Mouse (Mus musculus): Measurements from ENCODE around the gene Lama4. TPM values are rescaled to one million over a fixed set of nuclear protein-coding genes. Genes with fewer than 3 reads are reported as not detected.

Lama4 gene
- total and polyA plus RNA-seq, 3 experiments = 40.7 to 55.4 (median 51.8) TPM

GRCm38 (mm10) chr10:39137766-39138165 lies 172.5 kb downstream of the Lama4 start:
- 78% methylated on average over 3 of the region's 3 CpGs for WGBS
- Histone ChIP-seq H3K79me2 (replicated peaks; ENCODE audit: control insufficient read depth, insufficient read depth, low read length) (no peaks in the 10 kb centered on the region), H3K9ac (ENCODE audit: low read depth, low read length) (no peak overlapping the region), H3K36me3 (ENCODE audit: control insufficient read depth, insufficient read depth, low read length) (no peaks in the 10 kb centered on the region), H3K4me3 (no peak overlapping the region), H3K4me1 (ENCODE audit: control insufficient read depth, insufficient read depth, low read length) (no peaks in the 10 kb centered on the region; the same call in 1 of the 2 replicates), H3K27me3 (ENCODE audit: control insufficient read depth, insufficient read depth, low read length) (no peaks in the 10 kb centered on the region), H3K27ac (no peak overlapping the region)
- DNase-seq = no peak
- intact Hi-C loops (cut with DNase I) = no loop called here
- no peak for TF ChIP-seq POLR2A (IDR thresholded peaks at IDR 0.05; ENCODE audit: insufficient read depth, low read depth, low read length)
- TF ChIP-seq EP300 (IDR thresholded peaks at IDR 0.05; ENCODE audit: insufficient read depth, low read depth, low read length) = no peak
- no peak for TF ChIP-seq CTCF (IDR thresholded peaks at IDR 0.05)

GRCm38 (mm10) chr10:39138761-39139160 lies 173.4 kb downstream of the Lama4 start:
- no peaks in the 10 kb centered on the region for H3K36me3 ChIP-seq (ENCODE audit: control insufficient read depth, insufficient read depth, low read length)
- H3K27me3 ChIP-seq (ENCODE audit: control insufficient read depth, insufficient read depth, low read length) = no peaks in the 10 kb centered on the region
- intact Hi-C loops (cut with DNase I) = no loop called here
- WGBS = 84% methylated on average over 6 of the region's 6 CpGs
- H3K79me2 ChIP-seq (replicated peaks; ENCODE audit: control insufficient read depth, insufficient read depth, low read length) = no peaks in the 10 kb centered on the region
- H3K9ac ChIP-seq (ENCODE audit: low read depth, low read length) = no peak overlapping the region
- H3K4me3 ChIP-seq = no peak overlapping the region
- TF ChIP-seq EP300 (IDR thresholded peaks at IDR 0.05; ENCODE audit: insufficient read depth, low read depth, low read length) (no peak), CTCF (IDR thresholded peaks at IDR 0.05) (no peak), POLR2A (IDR thresholded peaks at IDR 0.05; ENCODE audit: insufficient read depth, low read depth, low read length) (no peak)
- H3K4me1 ChIP-seq (ENCODE audit: control insufficient read depth, insufficient read depth, low read length) = no peaks in the 10 kb centered on the region
- no peak overlapping the region for H3K27ac ChIP-seq
- no peak for DNase-seq

GRCm38 (mm10) chr10:39140843-39141242 lies 175.5 kb downstream of the Lama4 start:
- 94% methylated on average over 14 of the region's 14 CpGs for WGBS
- no peak overlapping the region for H3K9ac ChIP-seq (ENCODE audit: low read depth, low read length)
- H3K79me2 ChIP-seq (replicated peaks; ENCODE audit: control insufficient read depth, insufficient read depth, low read length) = no peaks in the 10 kb centered on the region
- H3K4me1 ChIP-seq (ENCODE audit: control insufficient read depth, insufficient read depth, low read length) = no peaks in the 10 kb centered on the region
- H3K27ac ChIP-seq = no peak overlapping the region
- H3K4me3 ChIP-seq = no peak overlapping the region
- TF ChIP-seq CTCF (IDR thresholded peaks at IDR 0.05) (no peak), POLR2A (IDR thresholded peaks at IDR 0.05; ENCODE audit: insufficient read depth, low read depth, low read length) (no peak), EP300 (IDR thresholded peaks at IDR 0.05; ENCODE audit: insufficient read depth, low read depth, low read length) (no peak)
- intact Hi-C loops (cut with DNase I) = no loop called here
- no peaks in the 10 kb centered on the region for H3K27me3 ChIP-seq (ENCODE audit: control insufficient read depth, insufficient read depth, low read length)
- H3K36me3 ChIP-seq (ENCODE audit: control insufficient read depth, insufficient read depth, low read length) = no peaks in the 10 kb centered on the region
- no peak for DNase-seq

GRCm38 (mm10) chr10:39141401-39141800 lies 176.1 kb downstream of the Lama4 start:
- Histone ChIP-seq H3K27me3 (ENCODE audit: control insufficient read depth, insufficient read depth, low read length) (no peaks in the 10 kb centered on the region), H3K4me1 (ENCODE audit: control insufficient read depth, insufficient read depth, low read length) (no peaks in the 10 kb centered on the region), H3K79me2 (replicated peaks; ENCODE audit: control insufficient read depth, insufficient read depth, low read length) (no peaks in the 10 kb centered on the region), H3K4me3 (no peak overlapping the region), H3K27ac (no peak overlapping the region), H3K36me3 (ENCODE audit: control insufficient read depth, insufficient read depth, low read length) (no peaks in the 10 kb centered on the region), H3K9ac (ENCODE audit: low read depth, low read length) (no peak overlapping the region)
- WGBS = 96% methylated on average over 2 of the region's 2 CpGs
- DNase-seq = no peak
- intact Hi-C loops (cut with DNase I) = no loop called here
- TF ChIP-seq POLR2A (IDR thresholded peaks at IDR 0.05; ENCODE audit: insufficient read depth, low read depth, low read length) (no peak), CTCF (IDR thresholded peaks at IDR 0.05) (no peak), EP300 (IDR thresholded peaks at IDR 0.05; ENCODE audit: insufficient read depth, low read depth, low read length) (no peak)

- no peak overlapping the region for H3K27ac ChIP-seq
- H3K79me2 ChIP-seq (replicated peaks; ENCODE audit: control insufficient read depth, insufficient read depth, low read length) = no peaks in the 10 kb centered on the region
- TF ChIP-seq EP300 (IDR thresholded peaks at IDR 0.05; ENCODE audit: insufficient read depth, low read depth, low read length) = no peak
- TF ChIP-seq POLR2A (IDR thresholded peaks at IDR 0.05; ENCODE audit: insufficient read depth, low read depth, low read length) = no peak
- no peak for TF ChIP-seq CTCF (IDR thresholded peaks at IDR 0.05)
- H3K9ac ChIP-seq (ENCODE audit: low read depth, low read length) = no peak overlapping the region
- intact Hi-C loops (cut with DNase I) = no loop called here
- H3K36me3 ChIP-seq (ENCODE audit: control insufficient read depth, insufficient read depth, low read length) = no peaks in the 10 kb centered on the region
- no peak overlapping the region for H3K4me3 ChIP-seq
- no peak for DNase-seq
- H3K27me3 ChIP-seq (ENCODE audit: control insufficient read depth, insufficient read depth, low read length) = no peaks in the 10 kb centered on the region
- WGBS = 90% methylated on average over 12 of the region's 12 CpGs
- H3K4me1 ChIP-seq (ENCODE audit: control insufficient read depth, insufficient read depth, low read length) = no peaks in the 10 kb centered on the region
These were observed 176.9 kb downstream of the Lama4 start for GRCm38 (mm10) chr10:39142216-39142615.

- Histone ChIP-seq H3K27me3 (ENCODE audit: control insufficient read depth, insufficient read depth, low read length) (no peaks in the 10 kb centered on the region), H3K4me3 (no peak overlapping the region), H3K79me2 (replicated peaks; ENCODE audit: control insufficient read depth, insufficient read depth, low read length) (no peaks in the 10 kb centered on the region), H3K4me1 (ENCODE audit: control insufficient read depth, insufficient read depth, low read length) (no peaks in the 10 kb centered on the region), H3K27ac (no peak overlapping the region), H3K36me3 (ENCODE audit: control insufficient read depth, insufficient read depth, low read length) (no peaks in the 10 kb centered on the region), H3K9ac (ENCODE audit: low read depth, low read length) (no peak overlapping the region)
- DNase-seq = no peak
- intact Hi-C loops (cut with DNase I) = no loop called here
- WGBS = 88% methylated on average over 5 of the region's 5 CpGs
- no peak for TF ChIP-seq POLR2A (IDR thresholded peaks at IDR 0.05; ENCODE audit: insufficient read depth, low read depth, low read length)
These were observed 191.4 kb downstream of the Lama4 start for GRCm38 (mm10) chr10:39156719-39157118.

Measured in heart, adult 2 months (tissue).